Mouse (Mus musculus) cerebellum, adult 18-20 months (tissue): ENCODE data around the gene Cep295nl.
"Not testable (repeated sequence)": the region's sequence is repeated elsewhere in the genome, so short reads cannot be mapped to it uniquely, and the experiment has no call there.

Source experiments
- DNase-seq, 2 experiments: peaks; one replicate each; pipeline ENCODE4 v3.0.0; 2021

Gene Cep295nl

DNA sequence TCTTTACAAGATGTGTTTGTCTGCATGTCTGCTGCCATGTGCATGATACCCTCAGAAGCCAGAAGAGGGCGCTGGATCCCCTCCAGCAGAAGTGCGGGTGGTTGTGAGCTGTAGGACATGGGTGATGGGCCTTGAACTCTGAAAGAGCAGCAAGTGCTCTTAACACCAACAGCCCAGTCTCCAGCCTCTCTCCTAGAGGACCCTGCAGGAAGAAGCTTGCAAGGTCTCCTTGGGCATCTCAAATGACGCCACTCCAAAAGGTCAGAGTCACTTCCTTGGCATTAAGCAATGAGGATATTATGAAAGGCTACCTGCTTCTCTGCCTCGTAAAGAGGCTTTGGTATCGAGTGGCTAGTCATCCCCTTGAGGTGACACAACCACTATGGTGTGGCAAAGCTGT, 23.6 kb downstream of the Cep295nl start:
- peak in 1 of 2 experiments; percentile 19 for DNase-seq

DNA sequence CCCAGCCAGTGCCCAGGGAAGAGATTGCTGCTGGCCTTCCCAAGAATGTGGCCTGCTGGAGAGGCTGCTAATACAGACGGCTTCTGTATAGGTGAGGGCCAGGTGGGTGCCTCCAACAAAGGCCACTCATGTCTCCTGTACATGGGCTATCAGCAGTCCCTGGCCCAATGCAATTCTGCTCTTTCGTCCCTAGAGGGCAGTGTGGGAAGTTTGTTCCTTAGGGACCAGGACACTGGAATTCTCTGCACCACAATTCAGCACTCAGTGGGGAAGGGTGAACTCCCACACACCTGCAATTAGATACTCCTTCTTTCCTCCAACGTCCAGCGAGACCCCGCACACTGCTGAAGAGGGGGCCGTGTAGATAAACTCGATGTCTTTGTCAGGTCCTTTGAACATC, 25.2 kb downstream of the Cep295nl start:
- peak; percentile 62 to 70 for DNase-seq

- no peak for DNase-seq
Measured at GRCm38 (mm10) chr11:118316231-118316806, 26.0 kb downstream of the Cep295nl start.

GRCm38 (mm10) chr11:118312132-118312723, 30.1 kb downstream of the Cep295nl start:
- no peak for DNase-seq

DNA sequence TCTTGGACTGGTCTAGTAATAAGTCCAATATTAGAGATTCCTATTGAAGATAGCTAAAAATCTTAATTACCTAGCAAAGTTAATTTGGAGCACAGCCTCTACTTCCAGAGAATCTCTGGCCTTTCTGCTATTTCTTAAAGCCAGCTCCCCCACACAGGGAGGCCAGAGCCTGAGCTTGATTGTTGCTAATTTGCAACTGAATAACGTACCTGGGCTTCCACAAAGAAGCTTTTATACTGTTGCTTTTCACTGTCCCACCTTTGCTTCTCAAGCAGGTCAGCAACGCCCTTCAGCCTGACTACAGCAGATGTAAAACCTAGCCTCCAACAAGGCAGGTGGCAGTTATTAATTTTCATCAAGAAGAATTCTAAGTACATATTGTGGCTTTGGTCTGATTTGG, 34.3 kb downstream of the Cep295nl start:
- DNase-seq: not testable (repeated sequence)

GRCm38 (mm10) chr11:118303959-118304358, 38.3 kb downstream of the Cep295nl start:
- DNase-seq: not testable (repeated sequence)

DNA sequence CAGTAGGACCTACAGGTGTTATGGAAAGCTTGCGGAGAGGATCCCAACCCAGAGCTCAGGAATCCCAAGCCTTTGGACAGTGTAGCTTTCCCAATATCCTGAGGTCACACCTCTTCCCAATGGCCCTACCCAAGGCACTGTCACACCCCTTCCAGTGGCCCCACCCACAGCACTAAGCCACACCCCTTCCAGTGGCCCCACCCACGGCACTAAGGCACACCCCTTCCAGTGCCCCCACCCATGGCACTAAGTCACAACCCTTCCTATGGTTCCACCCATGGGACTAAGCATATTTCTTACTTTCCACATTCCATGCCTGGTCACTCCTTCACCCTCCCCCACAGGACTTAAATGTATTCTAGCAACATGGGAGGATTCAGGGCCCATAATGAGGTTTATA, 43.5 kb downstream of the Cep295nl start:
- no peak for DNase-seq

GRCm38 (mm10) chr11:118297967-118298366, 44.3 kb downstream of the Cep295nl start:
- no peak for DNase-seq

GRCm38 (mm10) chr11:118295026-118295425, 47.3 kb downstream of the Cep295nl start:
- DNase-seq: no peak

- DNase-seq: no peak
Measured at GRCm38 (mm10) chr11:118292671-118293070, 49.6 kb downstream of the Cep295nl start.

- DNase-seq: peak; percentile 100
Measured at GRCm38 (mm10) chr11:118289999-118290889, 52.1 kb downstream of the Cep295nl start, which contains the start of gene Usp36. Gene Usp36, minus strand, starts transcription at chr11:118290244.

GRCm38 (mm10) chr11:118289562-118289961, 52.7 kb downstream of the Cep295nl start:
- no peak for DNase-seq

GRCm38 (mm10) chr11:118289037-118289511, 53.2 kb downstream of the Cep295nl start:
- DNase-seq: peak in 1 of 2 experiments; percentile 28

DNA sequence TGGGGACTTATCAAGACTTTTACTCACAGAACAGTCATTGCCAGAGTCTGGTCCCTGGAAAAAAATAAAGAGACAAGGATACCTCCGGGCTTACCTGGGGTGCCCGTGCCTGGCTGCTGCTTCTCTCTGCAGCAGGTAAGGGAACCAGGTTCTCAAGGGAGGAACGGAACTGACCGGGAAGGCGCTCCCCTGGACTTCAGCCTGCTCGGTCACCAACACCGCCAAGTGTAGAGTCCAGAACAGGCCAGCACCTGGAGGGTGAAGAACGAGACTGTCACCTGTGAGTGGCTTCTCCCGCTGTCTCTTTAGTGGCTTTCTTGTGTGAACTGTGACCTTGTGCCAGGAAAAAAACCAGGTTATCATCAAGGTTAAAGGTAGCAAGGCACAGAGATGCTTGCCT, 54.7 kb downstream of the Cep295nl start:
- no peak for DNase-seq

- no peak for DNase-seq
Measured at GRCm38 (mm10) chr11:118286434-118286833, 55.9 kb downstream of the Cep295nl start.

DNA sequence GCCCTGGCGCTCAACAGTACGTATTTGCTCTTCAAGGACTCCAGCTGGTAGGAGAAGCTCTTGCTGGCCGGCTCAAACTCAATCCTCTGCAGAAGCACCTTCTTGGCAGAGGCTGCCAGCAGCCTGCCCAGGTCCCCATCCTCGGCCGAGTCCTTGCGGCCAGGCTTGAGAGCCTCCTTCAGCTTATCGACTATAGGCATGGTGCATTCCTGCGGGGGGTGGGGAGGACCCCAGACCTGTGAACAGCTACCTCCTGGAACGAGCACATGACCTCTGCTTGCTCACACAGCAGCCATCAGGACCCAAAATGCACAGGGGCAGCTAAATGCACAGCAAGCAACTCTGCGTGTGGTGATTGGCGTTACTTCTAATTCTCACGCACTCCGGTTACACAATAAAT, 56.5 kb downstream of the Cep295nl start:
- no peak for DNase-seq
